Mouse (Mus musculus) granulocyte monocyte progenitor cell, adult 5-6 weeks (primary cell): ENCODE results near the gene Lsm12. TPM values are rescaled to one million over a fixed set of nuclear protein-coding genes. Genes with fewer than 3 reads are reported as not detected.

ENCODE experiments used
- ATAC-seq: replicated peaks from 2 replicates; pipeline ENCODE4 v1.8.0; 2016; ENCODE audit warnings: mild to moderate bottlenecking, moderate TSS enrichment, inconsistent platforms; ENCODE audit not compliant: poor library complexity, severe bottlenecking
- total RNA-seq, 2 experiments: library from RNA; stranded (forward) in 1 of 2; stranded (reverse) in 1 of 2; fragments of 200-712, 200-1000 nt in 1 of 2; fragments of >200 nt in 1 of 2; fragmentation: Nextera tagmentation in 1 of 2; gene quantifications; 2 replicates each; pipeline ENCODE4 v1.2.3; 2014 to 2017

The Lsm12 gene
- total RNA-seq (2014; fragmentation: Nextera tagmentation) (109 and 123 TPM in 2 replicates), total RNA-seq (2017) (67.6 and 77.7 TPM in 2 replicates)

- ATAC-seq, result peak; percentile 78
Measured at GRCm38 (mm10) chr11:102184646-102185495, at the start of gene Lsm12. Lsm12 (minus strand) TSS chr11:102185296.

GRCm38 (mm10) chr11:102230006-102230741 lies 45.1 kb upstream of the Lsm12 start, which contains the start of gene Hdac5:
Hdac5 (minus strand) TSS chr11:102230166.
- ATAC-seq, result peak; percentile 96

- ATAC-seq, result 0 out of 2 replicates have a peak, but pooled peaks have one; percentile 20
Measured at GRCm38 (mm10) chr11:102229331-102229953, 44.3 kb upstream of the Lsm12 start.

GRCm38 (mm10) chr11:102228646-102229268 lies 43.7 kb upstream of the Lsm12 start:
- ATAC-seq, result no peak

- no peak for ATAC-seq
Measured at GRCm38 (mm10) chr11:102228191-102228545, 43.1 kb upstream of the Lsm12 start.

- no peak for ATAC-seq
Measured at GRCm38 (mm10) chr11:102227270-102228190, 42.4 kb upstream of the Lsm12 start.

GRCm38 (mm10) chr11:102226067-102226978 lies 41.2 kb upstream of the Lsm12 start:
- ATAC-seq, result no peak

- no peak for ATAC-seq
Measured at GRCm38 (mm10) chr11:102225221-102225620, 40.1 kb upstream of the Lsm12 start.

- no peak for ATAC-seq
Measured at GRCm38 (mm10) chr11:102224686-102225085, 39.6 kb upstream of the Lsm12 start.

GRCm38 (mm10) chr11:102223166-102223565 lies 38.1 kb upstream of the Lsm12 start:
- ATAC-seq, result peak; percentile 23; the same call in 1 of the 2 replicates

- no peak for ATAC-seq
Measured at GRCm38 (mm10) chr11:102221954-102222351, 36.9 kb upstream of the Lsm12 start.

- ATAC-seq, result no peak
Measured at GRCm38 (mm10) chr11:102221243-102221953, 36.3 kb upstream of the Lsm12 start.

GRCm38 (mm10) chr11:102220451-102220850 lies 35.4 kb upstream of the Lsm12 start:
- no peak for ATAC-seq

GRCm38 (mm10) chr11:102219994-102220346 lies 34.9 kb upstream of the Lsm12 start:
- ATAC-seq, result no peak

- no peak for ATAC-seq
Measured at GRCm38 (mm10) chr11:102219247-102219993, 34.3 kb upstream of the Lsm12 start.

GRCm38 (mm10) chr11:102218783-102219182 lies 33.7 kb upstream of the Lsm12 start:
- ATAC-seq, result peak; percentile 79

- no peak for ATAC-seq
Measured at GRCm38 (mm10) chr11:102217876-102218430, 32.9 kb upstream of the Lsm12 start.
